Mouse (Mus musculus) hindbrain, embryonic 10.5 days (tissue): ENCODE measurements around the gene Agpat1. TPM values are rescaled to one million over a fixed set of nuclear protein-coding genes. Genes with fewer than 3 reads are reported as not detected.

Experiments used
- DNase-seq: peaks from one replicate; pipeline ENCODE4 v3.0.0-alpha.2; 2017; ENCODE audit warnings: low spot score
- H3K27ac ChIP-seq: fragments of 300-500 bp; sonication (generic); 2 replicates; pipeline ENCODE4 v1.5.1; 2016; ENCODE audit warnings: mild to moderate bottlenecking, moderate library complexity
- H3K27me3 ChIP-seq: fragments of 300-500 bp; sonication (generic); 2 replicates; pipeline ENCODE4 v1.6.1; 2016; ENCODE audit warnings: mild to moderate bottlenecking; ENCODE audit not compliant: poor library complexity, insufficient read depth, severe bottlenecking
- H3K36me3 ChIP-seq: fragments of 300-500 bp; sonication (generic); 2 replicates; pipeline ENCODE4 v1.6.1; 2016; ENCODE audit warnings: mild to moderate bottlenecking, moderate library complexity
- H3K4me1 ChIP-seq: fragments of 300-500 bp; sonication (generic); replicated peaks from 2 replicates; pipeline ENCODE4 v1.6.1; 2016; ENCODE audit warnings: mild to moderate bottlenecking
- H3K4me3 ChIP-seq: fragments of 300-500 bp; sonication (generic); 2 replicates; pipeline ENCODE4 v1.5.1; 2016; ENCODE audit warnings: mild to moderate bottlenecking, moderate library complexity
- H3K9me3 ChIP-seq: fragments of 300-500 bp; sonication (generic); 2 replicates; pipeline ENCODE4 v1.6.1; 2016; ENCODE audit warnings: mild to moderate bottlenecking, moderate library complexity
- WGBS: fragments of 180-500 bp; shearing (Covaris S2); methylation state at CpG from one replicate; pipeline ENCODE4 v1.1.7; 2016; 5-methylcytosine and 5-hydroxymethylcytosine counted together
- polyA plus RNA-seq: library from polyadenylated mRNA; unstranded; fragments of >200 nt; fragmentation: Nextera tagmentation; extraction: Ambion mirVana; gene quantifications from 2 replicates; pipeline ENCODE4 v1.2.1, GENCODE M21; 2016

Gene Agpat1
- 68.1 and 104 TPM in 2 replicates for polyA plus RNA-seq

GRCm38 (mm10) chr17:34604061-34604508, at the start of gene Agpat1:
Gene Agpat1 (plus strand): TSS chr17:34604262.
- WGBS: under 1% methylated on average over 35 of the region's 35 CpGs
- H3K4me1 ChIP-seq: peaks cover 70% of the 10 kb centered on the region
- H3K4me3 ChIP-seq: peak within 1 kb of the TSS; percentile 100
- no peaks in the 10 kb centered on the region for H3K27me3 ChIP-seq
- H3K27ac ChIP-seq: peak within 1 kb of the TSS; percentile 97
- H3K36me3 ChIP-seq: peaks cover 46% of the 10 kb centered on the region
- peak; percentile 100 for DNase-seq
- H3K9me3 ChIP-seq: no peaks in the 10 kb centered on the region

GRCm38 (mm10) chr17:34555483-34555882, 48.6 kb upstream of the Agpat1 start:
- Histone ChIP-seq H3K4me1 (no peaks in the 10 kb centered on the region), H3K27me3 (no peaks in the 10 kb centered on the region), H3K27ac (no peak overlapping the region), H3K36me3 (no peaks in the 10 kb centered on the region), H3K4me3 (no peak overlapping the region), H3K9me3 (no peaks in the 10 kb centered on the region)
- 25% methylated on average over 5 of the region's 5 CpGs for WGBS
- DNase-seq: peak; percentile 78

- 88% methylated on average over 8 of the region's 8 CpGs for WGBS
- no peak for DNase-seq
Measured at GRCm38 (mm10) chr17:34556406-34556805, 47.7 kb upstream of the Agpat1 start.

GRCm38 (mm10) chr17:34557411-34557810, 46.7 kb upstream of the Agpat1 start:
- Histone ChIP-seq H3K9me3 (no peaks in the 10 kb centered on the region), H3K27me3 (no peaks in the 10 kb centered on the region), H3K27ac (no peak overlapping the region), H3K4me3 (no peak overlapping the region), H3K4me1 (peaks cover 6% of the 10 kb centered on the region; the same call in 1 of the 2 replicates), H3K36me3 (no peaks in the 10 kb centered on the region)
- WGBS: 80% methylated on average over 11 of the region's 11 CpGs
- DNase-seq: no peak

More at GRCm38 (mm10) chr17:34556406-34556805, 47.7 kb upstream of the Agpat1 start:
- H3K36me3 ChIP-seq: no peaks in the 10 kb centered on the region
- no peak overlapping the region for H3K27ac ChIP-seq
- H3K9me3 ChIP-seq: no peaks in the 10 kb centered on the region
- no peaks in the 10 kb centered on the region for H3K27me3 ChIP-seq
- H3K4me1 ChIP-seq: peaks cover 5% of the 10 kb centered on the region; the same call in 1 of the 2 replicates
- H3K4me3 ChIP-seq: no peak overlapping the region

GRCm38 (mm10) chr17:34559116-34559515, 44.9 kb upstream of the Agpat1 start:
- H3K9me3 ChIP-seq: no peaks in the 10 kb centered on the region
- H3K27me3 ChIP-seq: no peaks in the 10 kb centered on the region
- no peaks in the 10 kb centered on the region for H3K36me3 ChIP-seq
- DNase-seq: no peak
- no peak overlapping the region for H3K4me3 ChIP-seq
- WGBS: 90% methylated on average over 7 of the region's 7 CpGs
- H3K27ac ChIP-seq: no peak overlapping the region
- H3K4me1 ChIP-seq: peaks cover 10% of the 10 kb centered on the region

- no peak overlapping the region for H3K27ac ChIP-seq
- no peak overlapping the region for H3K4me3 ChIP-seq
- H3K36me3 ChIP-seq: no peaks in the 10 kb centered on the region
- H3K4me1 ChIP-seq: peaks cover 18% of the 10 kb centered on the region
- 27% methylated on average over 15 of the region's 15 CpGs for WGBS
- 0 out of 2 replicates have a peak, but pooled peaks cover 2% of the 10 kb centered on the region for H3K27me3 ChIP-seq
- H3K9me3 ChIP-seq: no peaks in the 10 kb centered on the region
- no peak for DNase-seq
Measured at GRCm38 (mm10) chr17:34559895-34560294, 44.2 kb upstream of the Agpat1 start.

- WGBS: 92% methylated on average over 6 of the region's 6 CpGs
- H3K27me3 ChIP-seq: 0 out of 2 replicates have a peak, but pooled peaks cover 4% of the 10 kb centered on the region
- H3K4me3 ChIP-seq: no peak overlapping the region
- no peaks in the 10 kb centered on the region for H3K9me3 ChIP-seq
- no peaks in the 10 kb centered on the region for H3K36me3 ChIP-seq
- H3K27ac ChIP-seq: no peak overlapping the region
- H3K4me1 ChIP-seq: peaks cover 21% of the 10 kb centered on the region
- DNase-seq: no peak
Measured at GRCm38 (mm10) chr17:34560438-34560837, 43.6 kb upstream of the Agpat1 start.

- no peak overlapping the region for H3K4me3 ChIP-seq
- peaks cover 21% of the 10 kb centered on the region for H3K4me1 ChIP-seq
- DNase-seq: no peak
- peak overlapping the region; percentile 56 for H3K27ac ChIP-seq
- H3K27me3 ChIP-seq: 0 out of 2 replicates have a peak, but pooled peaks cover 4% of the 10 kb centered on the region
- H3K36me3 ChIP-seq: no peaks in the 10 kb centered on the region
- 46% methylated on average over 8 of the region's 8 CpGs for WGBS
- H3K9me3 ChIP-seq: no peaks in the 10 kb centered on the region
Measured at GRCm38 (mm10) chr17:34561200-34561599, 42.9 kb upstream of the Agpat1 start.

GRCm38 (mm10) chr17:34562595-34562994, 41.5 kb upstream of the Agpat1 start:
- H3K4me3 ChIP-seq: no peak overlapping the region
- 70% methylated on average over 3 of the region's 3 CpGs for WGBS
- no peak overlapping the region for H3K27ac ChIP-seq
- no peak for DNase-seq
- peaks cover 21% of the 10 kb centered on the region for H3K4me1 ChIP-seq
- 0 out of 2 replicates have a peak, but pooled peaks cover 9% of the 10 kb centered on the region for H3K27me3 ChIP-seq
- no peaks in the 10 kb centered on the region for H3K9me3 ChIP-seq
- H3K36me3 ChIP-seq: no peaks in the 10 kb centered on the region

GRCm38 (mm10) chr17:34563354-34563753, 40.7 kb upstream of the Agpat1 start:
- Histone ChIP-seq H3K27ac (no peak overlapping the region), H3K4me3 (no peak overlapping the region), H3K4me1 (peaks cover 21% of the 10 kb centered on the region), H3K9me3 (no peaks in the 10 kb centered on the region), H3K27me3 (peaks cover 12% of the 10 kb centered on the region; the same call in 1 of the 2 replicates), H3K36me3 (no peaks in the 10 kb centered on the region)
- WGBS: 80% methylated on average over 11 of the region's 11 CpGs
- no peak for DNase-seq

- peak; percentile 16 for DNase-seq
- Histone ChIP-seq H3K36me3 (no peaks in the 10 kb centered on the region), H3K4me3 (peak within 1 kb of the TSS; percentile 26), H3K27me3 (peaks cover 14% of the 10 kb centered on the region; the same call in 1 of the 2 replicates), H3K27ac (peak within 1 kb of the TSS; percentile 75), H3K9me3 (no peaks in the 10 kb centered on the region), H3K4me1 (peaks cover 21% of the 10 kb centered on the region)
- WGBS: 9% methylated on average over 6 of the region's 6 CpGs
Measured at GRCm38 (mm10) chr17:34564003-34564421, 40.0 kb upstream of the Agpat1 start, which contains the start of gene Notch4. Gene Notch4 (plus strand): TSS chr17:34564268.

GRCm38 (mm10) chr17:34564796-34565195, 39.3 kb upstream of the Agpat1 start:
- DNase-seq: no peak
- peaks cover 21% of the 10 kb centered on the region for H3K4me1 ChIP-seq
- peak overlapping the region; percentile 75 for H3K27ac ChIP-seq
- H3K4me3 ChIP-seq: peak overlapping the region; percentile 26; the same call in 1 of the 2 replicates
- peaks cover 14% of the 10 kb centered on the region; the same call in 1 of the 2 replicates for H3K27me3 ChIP-seq
- no peaks in the 10 kb centered on the region for H3K9me3 ChIP-seq
- H3K36me3 ChIP-seq: no peaks in the 10 kb centered on the region
- 39% methylated on average over 3 of the region's 3 CpGs for WGBS

GRCm38 (mm10) chr17:34567311-34567710, 36.8 kb upstream of the Agpat1 start:
- Histone ChIP-seq H3K4me3 (no peak overlapping the region), H3K27ac (no peak overlapping the region), H3K36me3 (no peaks in the 10 kb centered on the region), H3K9me3 (no peaks in the 10 kb centered on the region), H3K27me3 (peaks cover 14% of the 10 kb centered on the region; the same call in 1 of the 2 replicates), H3K4me1 (peaks cover 26% of the 10 kb centered on the region)
- WGBS: 60% methylated on average over 9 of the region's 9 CpGs
- DNase-seq: no peak
